14 mouse cellular contexts compared by ENCODE assay signal in the genomic region with DNA sequence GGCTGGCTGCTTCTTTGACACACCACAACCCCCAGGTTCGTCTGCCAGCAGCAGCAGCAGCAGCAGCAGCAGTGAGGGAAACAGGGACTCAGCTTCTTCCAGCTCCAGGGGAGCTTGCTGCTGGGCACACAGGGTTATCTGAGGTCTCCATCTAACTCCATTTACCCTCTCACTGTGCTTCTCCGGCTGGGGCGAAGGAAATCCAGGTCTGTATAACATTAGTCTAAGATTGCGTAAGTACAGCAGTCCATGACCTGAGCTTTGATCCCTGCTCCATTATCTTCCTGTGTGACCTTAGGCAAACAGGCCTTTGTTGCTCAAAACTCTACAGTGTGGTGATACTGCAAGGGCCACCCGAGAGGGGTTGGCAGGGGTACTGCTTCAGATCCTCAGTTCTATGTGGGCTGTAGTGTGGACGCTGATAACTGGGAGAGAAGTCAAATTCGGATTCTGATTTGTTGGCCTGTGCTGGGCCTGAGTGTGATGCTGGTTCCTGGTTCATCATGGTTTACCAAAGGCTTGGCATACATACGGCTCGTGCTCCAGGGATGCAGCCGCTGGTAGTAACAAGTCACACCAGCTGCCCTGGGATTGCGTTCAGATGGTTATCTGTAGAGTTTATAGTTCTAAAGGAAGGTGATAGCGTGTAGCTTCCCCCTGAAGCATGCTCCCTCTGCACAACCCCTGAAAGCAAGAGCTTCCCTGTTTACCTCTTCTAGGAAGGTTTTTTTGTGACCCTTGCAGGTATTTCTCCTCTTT.
DNase-seq lines count a peak whose midpoint lies in the region; ATAC-seq and TF ChIP-seq lines count a peak whose summit lies in the region.
"Had no signal": no experiment of that assay in that cellular context is flagged by ENCODE, and none has a peak within 500 bp of the region (broad histone marks: within the 10 kb centered on the region; RNA-seq: fewer than 3 reads in every experiment).

No protein-coding gene starts in this region.

- no peak overlapping the region for H3K4me2 ChIP-seq in heart, embryonic 11.5 days
- no peak overlapping the region for H3K4me2 ChIP-seq in intestine, postnatal 0 days (replicated peaks; ENCODE audit: low read depth)
- H3K4me2 ChIP-seq in liver, postnatal 0 days (ENCODE audit: low read depth, low read length): no peak overlapping the region
- H3K4me2 ChIP-seq: midbrain, embryonic 11.5 days had no signal

- no peaks in the 10 kb centered on the region for H3K36me3 ChIP-seq in heart, embryonic 11.5 days (ENCODE audit: control insufficient read depth, insufficient read depth, low read length)
- H3K36me3 ChIP-seq in embryonic facial prominence, embryonic 10.5 days (replicated peaks): peaks cover 13% of the 10 kb centered on the region
- no peaks in the 10 kb centered on the region for H3K36me3 ChIP-seq in intestine, postnatal 0 days (ENCODE audit: control insufficient read depth, insufficient read depth)
- H3K36me3 ChIP-seq in liver, postnatal 0 days (replicated peaks; ENCODE audit: insufficient read depth, low read length): no peaks in the 10 kb centered on the region
- H3K36me3 ChIP-seq: heart, embryonic 15.5 days; limb, embryonic 13.5 days had no signal

- H3K9me3 ChIP-seq in heart, embryonic 11.5 days (replicated peaks; ENCODE audit: control insufficient read depth, low read length): no peaks in the 10 kb centered on the region
- H3K9me3 ChIP-seq in embryonic facial prominence, embryonic 10.5 days: no peaks in the 10 kb centered on the region; the same call in 1 of the 2 replicates
- H3K9me3 ChIP-seq in intestine, postnatal 0 days (ENCODE audit: control insufficient read depth): no peaks in the 10 kb centered on the region
- no peaks in the 10 kb centered on the region for H3K9me3 ChIP-seq in liver, postnatal 0 days (ENCODE audit: low read length)
- H3K9me3 ChIP-seq: heart, embryonic 15.5 days had no signal

- intact Hi-C loops in heart, postnatal 25 days (cut with DNase I): no loop called here

- ATAC-seq in heart, embryonic 11.5 days (replicated peaks; ENCODE audit: insufficient number of reproducible peaks, low FRiP score, low TSS enrichment): no peak
- ATAC-seq in intestine, postnatal 0 days: peak; percentile 64; the same call in 1 of the 2 replicates
- ATAC-seq in liver, postnatal 0 days: peak; percentile 89
- no peak for ATAC-seq in erythroid progenitor cell, adult 5-6 weeks (replicated peaks; ENCODE audit: low FRiP score, poor library complexity, severe bottlenecking)
- ATAC-seq: hindbrain, embryonic 16.5 days had no signal

- peaks cover 5% of the 10 kb centered on the region for H3K4me1 ChIP-seq in heart, embryonic 11.5 days (ENCODE audit: control insufficient read depth, insufficient read depth, low read length)
- peaks cover 30% of the 10 kb centered on the region for H3K4me1 ChIP-seq in embryonic facial prominence, embryonic 10.5 days
- no peaks in the 10 kb centered on the region for H3K4me1 ChIP-seq in intestine, postnatal 0 days (replicated peaks; ENCODE audit: control insufficient read depth, insufficient read depth, low read length)
- peaks cover 17% of the 10 kb centered on the region; the same call in 1 of the 2 replicates for H3K4me1 ChIP-seq in liver, postnatal 0 days (ENCODE audit: insufficient read depth)

- H3K27ac ChIP-seq in heart, embryonic 11.5 days (ENCODE audit: low read depth, low read length): 0 out of 2 replicates have a peak overlapping the region, but pooled peaks have one; percentile 15
- H3K27ac ChIP-seq in embryonic facial prominence, embryonic 10.5 days (replicated peaks): peak overlapping the region; percentile 67; the same call in 1 of the 2 replicates
- no peak overlapping the region for H3K27ac ChIP-seq in intestine, postnatal 0 days (ENCODE audit: low read depth, low read length)
- peak overlapping the region; percentile 76 for H3K27ac ChIP-seq in liver, postnatal 0 days (ENCODE audit: low read depth)
- H3K27ac ChIP-seq: limb, embryonic 13.5 days had no signal

- TF ChIP-seq EP300 in liver, postnatal 0 days (IDR thresholded peaks at IDR 0.05; ENCODE audit: low read depth): peak; percentile 53; the same call in 1 of the 2 replicates

- DNase-seq in heart, postnatal 25 days (ENCODE audit: low spot score): no peak
- DNase-seq in embryonic facial prominence, embryonic 10.5 days (ENCODE audit: low spot score): peak; percentile 25
- peak; percentile 33 for DNase-seq in liver, postnatal 0 days
- no peak for DNase-seq in B cell, adult 2 months
- DNase-seq: cerebellum, adult 11 months; gastrocnemius, postnatal 25 days; lung, postnatal 36 days had no signal

- TF ChIP-seq CTCF in intestine, postnatal 0 days (IDR thresholded peaks at IDR 0.05; ENCODE audit: low read depth): no peak
- TF ChIP-seq CTCF in liver, postnatal 0 days (IDR thresholded peaks at IDR 0.05; ENCODE audit: low read depth): no peak

- H3K27me3 ChIP-seq in heart, embryonic 11.5 days (ENCODE audit: control insufficient read depth, insufficient read depth, low read length): no peaks in the 10 kb centered on the region
- H3K27me3 ChIP-seq in embryonic facial prominence, embryonic 10.5 days (replicated peaks; ENCODE audit: low read depth, poor library complexity, severe bottlenecking): no peaks in the 10 kb centered on the region
- no peaks in the 10 kb centered on the region for H3K27me3 ChIP-seq in intestine, postnatal 0 days (replicated peaks; ENCODE audit: control insufficient read depth, insufficient read depth, low read length)
- H3K27me3 ChIP-seq in liver, postnatal 0 days (ENCODE audit: insufficient read depth, low read length): no peaks in the 10 kb centered on the region
- H3K27me3 ChIP-seq: heart, embryonic 15.5 days; limb, embryonic 13.5 days had no signal

- no peak overlapping the region for H3K4me3 ChIP-seq in heart, embryonic 11.5 days (ENCODE audit: low read depth, low read length)
- H3K4me3 ChIP-seq in embryonic facial prominence, embryonic 10.5 days: no peak overlapping the region
- H3K4me3 ChIP-seq in intestine, postnatal 0 days (ENCODE audit: low read depth, low read length): no peak overlapping the region
- H3K4me3 ChIP-seq in liver, postnatal 0 days (ENCODE audit: low read depth, low read length): no peak overlapping the region
- H3K4me3 ChIP-seq: heart, embryonic 15.5 days; limb, embryonic 13.5 days had no signal

- WGBS in heart, embryonic 11.5 days (ENCODE audit: insufficient replicate concordance): 49% methylated on average over 12 of the region's 12 CpGs
- WGBS in embryonic facial prominence, embryonic 10.5 days: 56% methylated on average over 12 of the region's 12 CpGs
- 37% methylated on average over 12 of the region's 12 CpGs for WGBS in intestine, postnatal 0 days
- 45% methylated on average over 12 of the region's 12 CpGs for WGBS in liver, postnatal 0 days (ENCODE audit: insufficient replicate concordance)

- no peak overlapping the region for H3K9ac ChIP-seq in heart, embryonic 11.5 days (ENCODE audit: low read depth, low read length)
- no peak overlapping the region for H3K9ac ChIP-seq in intestine, postnatal 0 days (ENCODE audit: low read depth, low read length)
- H3K9ac ChIP-seq in liver, postnatal 0 days (replicated peaks): no peak overlapping the region; the same call in 1 of the 2 replicates
- H3K9ac ChIP-seq: heart, embryonic 15.5 days; limb, embryonic 13.5 days had no signal

Comparison
In these comparisons a context has a peak if more than half of its experiments do, and no peak if none do; other contexts are left out.
1. ATAC-seq: peak in intestine, postnatal 0 days (single experiment) and liver, postnatal 0 days (single experiment); none in heart, embryonic 11.5 days (single experiment) and erythroid progenitor cell, adult 5-6 weeks (single experiment).
2. DNase-seq: peak in embryonic facial prominence, embryonic 10.5 days (single experiment) and liver, postnatal 0 days (single experiment); none in heart, postnatal 25 days (single experiment) and B cell, adult 2 months (0 of 2).